Mouse (Mus musculus): ENCODE data around the gene Slc25a25. TPM values are rescaled to one million over a fixed set of nuclear protein-coding genes. Genes with fewer than 3 reads are reported as not detected.

The Slc25a25 gene
- total RNA-seq, 2 experiments from 2014 or later: 28.0 to 33.7 TPM

- DNase-seq (ENCODE audit: low spot score in 2 of 2): no peak
Measured at GRCm38 (mm10) chr2:32408429-32409424, 42.5 kb downstream of the Slc25a25 start.

GRCm38 (mm10) chr2:32407144-32407824 lies 44.0 kb downstream of the Slc25a25 start:
- DNase-seq (ENCODE audit: low spot score in 2 of 2): no peak

- DNase-seq (ENCODE audit: low spot score in 2 of 2): peak; percentile 89 to 91
Measured at GRCm38 (mm10) chr2:32404663-32405062, 46.6 kb downstream of the Slc25a25 start.

- DNase-seq (ENCODE audit: low spot score in 2 of 2): no peak
Measured at GRCm38 (mm10) chr2:32396695-32397094, 54.5 kb downstream of the Slc25a25 start.

- peak; percentile 63 to 74 for DNase-seq (ENCODE audit: low spot score in 2 of 2)
Measured at GRCm38 (mm10) chr2:32395946-32396621, 55.2 kb downstream of the Slc25a25 start.

GRCm38 (mm10) chr2:32395484-32395945 lies 55.7 kb downstream of the Slc25a25 start, which contains the start of gene Ptges2:
Gene Ptges2, plus strand, starts transcription at chr2:32395896.
- peak; percentile 72 to 84 for DNase-seq (ENCODE audit: low spot score in 2 of 2)

GRCm38 (mm10) chr2:32394973-32395372 lies 56.3 kb downstream of the Slc25a25 start:
- DNase-seq (ENCODE audit: low spot score in 2 of 2): no peak

- no peak for DNase-seq (ENCODE audit: low spot score in 2 of 2)
Measured at GRCm38 (mm10) chr2:32392063-32392462, 59.2 kb downstream of the Slc25a25 start.

- no peak for DNase-seq (ENCODE audit: low spot score in 2 of 2)
Measured at GRCm38 (mm10) chr2:32390871-32391270, 60.4 kb downstream of the Slc25a25 start.

GRCm38 (mm10) chr2:32389157-32389556 lies 62.1 kb downstream of the Slc25a25 start:
- no peak for DNase-seq (ENCODE audit: low spot score in 2 of 2)

GRCm38 (mm10) chr2:32387706-32388490 lies 63.3 kb downstream of the Slc25a25 start, which contains the start of gene Lcn2:
Gene Lcn2, minus strand, starts transcription at chr2:32388252.
- no peak for DNase-seq (ENCODE audit: low spot score in 2 of 2)

- DNase-seq (ENCODE audit: low spot score in 2 of 2): no peak
Measured at GRCm38 (mm10) chr2:32382689-32383088, 68.6 kb downstream of the Slc25a25 start.

- peak; percentile 87 to 88 for DNase-seq (ENCODE audit: low spot score in 2 of 2)
Measured at GRCm38 (mm10) chr2:32381775-32382223, 69.4 kb downstream of the Slc25a25 start, which contains the start of gene 1110008P14Rik. Gene 1110008P14Rik, minus strand, starts transcription at chr2:32381938.

- DNase-seq (ENCODE audit: low spot score in 2 of 2): no peak
Measured at GRCm38 (mm10) chr2:32381141-32381774, 70.0 kb downstream of the Slc25a25 start.

GRCm38 (mm10) chr2:32380001-32380500 lies 71.2 kb downstream of the Slc25a25 start:
- no peak for DNase-seq (ENCODE audit: low spot score in 2 of 2)

GRCm38 (mm10) chr2:32376963-32377362 lies 74.3 kb downstream of the Slc25a25 start:
- DNase-seq (ENCODE audit: low spot score in 2 of 2): no peak

- no peak for DNase-seq (ENCODE audit: low spot score in 2 of 2)
Measured at GRCm38 (mm10) chr2:32375317-32375940, 75.8 kb downstream of the Slc25a25 start.

GRCm38 (mm10) chr2:32374191-32374590 lies 77.1 kb downstream of the Slc25a25 start:
- no peak for DNase-seq (ENCODE audit: low spot score in 2 of 2)

- DNase-seq (ENCODE audit: low spot score in 2 of 2): no peak
Measured at GRCm38 (mm10) chr2:32367315-32367714, 83.9 kb downstream of the Slc25a25 start.
